Mouse (Mus musculus) spleen, embryonic (tissue): ENCODE data around the gene E330009J07Rik.

ENCODE experiments used
- CTCF ChIA-PET: fragments of 350-600 bp; sonication (Branson Sonifier 250); formaldehyde crosslinking; loops from one replicate; lab custom pipeline; 2022; lab: Charles Lee

The E330009J07Rik gene

GRCm38 (mm10) chr6:40436047-40436483 is at the start of gene E330009J07Rik:
Gene E330009J07Rik (minus strand): TSS chr6:40436135.
- CTCF ChIA-PET: interaction anchor here (0.7 kb wide), 1 partner anchor 41 kb away, joined by 10 read pairs; no protein-coding TSS in a partner anchor

- CTCF ChIA-PET: no interaction called here
Observed at GRCm38 (mm10) chr6:40482318-40482717, 46.4 kb upstream of the E330009J07Rik start.

DNA sequence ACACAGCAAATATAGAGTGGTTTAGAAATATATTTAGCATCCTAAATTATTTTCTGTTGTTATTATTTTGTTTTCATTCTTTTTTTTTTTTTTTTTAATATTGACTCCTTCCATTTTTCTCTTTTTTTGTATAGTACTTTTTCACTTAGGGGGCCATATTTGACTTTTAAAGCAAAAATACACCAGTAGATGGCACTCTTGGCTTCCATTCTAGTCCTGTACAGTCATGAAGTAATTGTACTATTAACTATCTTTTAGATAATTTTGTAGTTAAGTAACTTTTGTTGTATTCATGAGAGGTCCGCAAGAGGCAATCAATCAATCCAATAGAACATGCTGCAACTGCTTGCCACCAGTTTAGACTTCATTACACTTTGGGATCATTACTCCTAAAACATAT is 43.8 kb upstream of the E330009J07Rik start:
- CTCF ChIA-PET: no interaction called here

- CTCF ChIA-PET: no interaction called here
Observed at GRCm38 (mm10) chr6:40476132-40476531, 40.2 kb upstream of the E330009J07Rik start.

GRCm38 (mm10) chr6:40471720-40472010 is 35.7 kb upstream of the E330009J07Rik start:
- CTCF ChIA-PET: no interaction called here

GRCm38 (mm10) chr6:40470916-40471719 is 35.2 kb upstream of the E330009J07Rik start, which contains the start of gene Ssbp1:
Gene Ssbp1 (plus strand): TSS chr6:40471352.
- CTCF ChIA-PET: no interaction called here

DNA sequence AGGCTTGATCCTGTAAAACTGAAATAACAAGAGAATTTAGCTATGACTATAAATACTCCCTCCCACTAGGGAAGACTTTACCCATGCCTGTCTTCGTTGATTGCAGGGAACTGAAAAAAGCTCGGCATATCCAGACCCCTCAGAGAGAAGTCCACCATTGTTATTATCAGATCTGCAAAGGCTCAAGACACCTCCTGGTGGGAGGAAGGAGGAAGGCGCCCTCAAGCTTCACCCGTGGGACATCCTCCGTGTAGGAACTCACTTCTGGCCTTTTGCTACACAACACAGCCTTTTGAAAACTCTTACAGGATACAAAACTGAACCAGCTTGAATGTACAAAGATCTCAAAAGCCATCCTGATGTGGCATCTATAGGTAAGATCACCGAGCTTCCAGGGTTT is 29.8 kb upstream of the E330009J07Rik start:
- CTCF ChIA-PET: interaction anchor here (0.7 kb wide), 1 partner anchor 11 kb away, joined by 3 read pairs; no protein-coding TSS in a partner anchor

DNA sequence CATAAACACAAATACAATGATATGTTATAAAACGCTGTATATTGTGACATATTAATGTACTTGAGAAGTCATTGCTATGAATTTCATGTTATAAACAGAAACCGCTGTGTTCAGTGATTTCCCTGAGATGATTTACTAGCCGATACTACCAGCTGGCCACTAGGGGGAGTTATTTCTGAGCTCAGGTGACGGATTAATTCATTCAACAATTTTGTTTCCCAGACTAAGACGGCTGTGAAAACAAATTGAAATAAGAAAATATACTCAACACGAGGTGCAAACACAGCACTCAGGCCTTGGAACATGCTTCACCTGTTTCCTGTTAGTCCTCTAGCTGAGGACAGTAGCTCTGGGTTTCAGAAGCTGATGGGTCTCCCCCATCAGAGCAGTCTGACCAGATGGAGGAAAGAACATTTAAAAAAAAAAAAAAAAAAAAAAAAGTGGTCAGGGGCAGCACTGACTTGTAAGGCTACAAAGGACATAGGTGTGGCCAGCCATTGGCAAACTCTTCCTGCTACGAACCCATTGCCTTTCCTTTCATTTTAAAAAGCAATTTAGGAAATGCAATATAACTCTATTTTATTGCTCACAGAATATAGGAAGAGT is 18.6 kb upstream of the E330009J07Rik start:
- CTCF ChIA-PET: interaction anchor here (0.6 kb wide), 1 partner anchor 11 kb away, joined by 3 read pairs; no protein-coding TSS in a partner anchor

- CTCF ChIA-PET: interaction anchor here (0.6 kb wide), 1 partner anchor 25 kb away, joined by 3 read pairs; no protein-coding TSS in a partner anchor
Observed at GRCm38 (mm10) chr6:40448626-40449025, 12.7 kb upstream of the E330009J07Rik start.

DNA sequence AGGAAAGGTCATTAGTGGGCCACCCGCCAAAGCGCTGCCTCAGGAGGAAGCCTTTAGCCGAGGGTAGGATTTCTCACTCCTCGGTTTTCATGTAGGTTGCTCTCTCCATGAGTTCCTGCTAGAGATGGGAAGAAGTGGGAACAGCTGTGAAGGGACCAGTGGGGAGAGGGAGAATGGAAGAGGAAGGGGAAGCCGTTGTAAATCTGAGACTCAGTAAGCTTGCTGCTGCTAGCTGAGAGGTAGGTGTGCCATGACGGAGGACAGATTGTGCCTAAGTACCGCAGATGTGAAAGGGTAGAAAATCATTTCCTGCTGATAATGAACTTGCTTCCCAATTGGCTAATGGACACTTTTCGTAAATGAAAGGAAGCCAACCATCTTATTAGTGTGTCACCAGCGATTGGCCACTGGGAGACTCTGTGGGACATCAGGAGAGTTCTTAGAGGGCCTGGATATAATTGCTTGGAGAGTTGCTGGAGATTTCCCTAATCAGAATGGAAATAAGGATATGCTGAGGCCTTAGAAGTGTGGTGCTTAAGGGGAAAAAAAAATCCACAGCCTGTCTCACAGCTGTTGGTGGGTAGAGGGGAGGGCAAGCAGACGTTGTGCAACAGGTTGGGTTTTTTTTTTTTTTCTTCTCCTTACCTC is 7.5 kb upstream of the E330009J07Rik start:
- CTCF ChIA-PET: no interaction called here

DNA sequence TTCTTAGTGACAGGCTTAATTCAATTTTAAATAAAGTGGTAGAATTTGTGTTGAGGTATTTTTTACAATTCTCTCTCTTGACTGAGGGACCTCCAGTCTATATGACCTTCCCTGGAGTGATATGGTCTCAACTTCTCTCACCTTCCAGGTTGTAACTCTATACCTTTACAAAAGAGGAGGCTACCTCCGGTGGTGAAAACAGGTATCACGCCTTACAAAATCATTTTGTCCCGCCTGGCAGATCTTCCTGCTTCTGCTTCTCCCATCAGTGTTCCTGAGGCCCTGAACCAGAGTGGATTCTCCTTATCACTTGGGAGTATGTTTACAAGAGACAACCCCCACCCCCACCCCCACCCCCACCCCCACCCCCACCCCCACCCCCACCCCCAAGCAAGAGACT is 5.8 kb upstream of the E330009J07Rik start:
- CTCF ChIA-PET: no interaction called here

- CTCF ChIA-PET: no interaction called here
Observed at GRCm38 (mm10) chr6:40441276-40441675, 5.3 kb upstream of the E330009J07Rik start.

- CTCF ChIA-PET: interaction anchor here (2.9 kb wide), 1 partner anchor 16 kb away, joined by 8 read pairs; no protein-coding TSS in a partner anchor
Observed at GRCm38 (mm10) chr6:40439731-40440130, 3.8 kb upstream of the E330009J07Rik start.

DNA sequence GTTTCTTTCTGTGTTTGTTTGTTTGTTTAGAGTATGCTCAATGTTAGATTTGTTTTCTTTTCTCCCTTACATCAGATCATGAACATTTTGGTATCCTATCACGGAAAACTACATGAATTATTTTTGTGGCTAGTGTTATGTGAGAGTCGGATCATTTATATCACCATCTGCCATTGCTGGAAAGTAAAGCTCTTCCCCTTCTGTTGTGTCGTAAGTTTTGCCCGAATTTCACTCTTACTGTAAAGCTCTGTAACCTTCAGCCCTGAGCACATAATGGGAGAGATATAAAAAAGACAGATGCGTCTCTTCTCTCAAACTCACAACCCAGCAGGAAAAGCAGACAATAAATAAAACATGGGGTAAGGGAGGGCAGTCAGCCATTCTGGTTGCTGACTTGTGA is 3.0 kb upstream of the E330009J07Rik start, which contains the start of gene Wee2:
Wee2 (plus strand) TSS at position 153 of the 400 bp plus-strand sequence.
- CTCF ChIA-PET: interaction anchor here (2.9 kb wide), 1 partner anchor 15 kb away, joined by 8 read pairs; no protein-coding TSS in a partner anchor

- CTCF ChIA-PET: no interaction called here
Observed at GRCm38 (mm10) chr6:40435151-40436046, 536 bp downstream of the E330009J07Rik start.

DNA sequence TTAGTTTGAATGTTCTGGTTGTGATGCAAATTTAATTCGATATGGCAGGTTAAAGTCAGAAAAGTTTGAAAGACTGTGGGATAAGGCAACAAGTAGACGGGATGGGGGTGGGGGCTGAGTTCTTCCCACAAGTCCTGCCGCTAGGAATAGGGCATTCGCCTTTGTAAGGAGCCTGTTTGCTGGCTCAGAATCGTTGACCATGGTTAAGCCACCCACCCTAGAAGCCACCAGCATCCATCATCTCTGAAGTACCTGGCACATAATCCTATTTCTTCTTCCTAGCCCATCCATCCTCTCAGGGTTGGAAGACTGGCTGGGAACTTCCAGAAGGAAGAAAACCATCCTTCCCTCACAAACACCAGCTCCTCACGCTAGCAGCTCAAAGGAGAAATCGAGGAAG is 1.2 kb downstream of the E330009J07Rik start:
- CTCF ChIA-PET: no interaction called here

- CTCF ChIA-PET: no interaction called here
Observed at GRCm38 (mm10) chr6:40432346-40433275, 3.3 kb downstream of the E330009J07Rik start.

- CTCF ChIA-PET: no interaction called here
Observed at GRCm38 (mm10) chr6:40431812-40432211, 4.1 kb downstream of the E330009J07Rik start.

GRCm38 (mm10) chr6:40431356-40431755 is 4.6 kb downstream of the E330009J07Rik start:
- CTCF ChIA-PET: no interaction called here

DNA sequence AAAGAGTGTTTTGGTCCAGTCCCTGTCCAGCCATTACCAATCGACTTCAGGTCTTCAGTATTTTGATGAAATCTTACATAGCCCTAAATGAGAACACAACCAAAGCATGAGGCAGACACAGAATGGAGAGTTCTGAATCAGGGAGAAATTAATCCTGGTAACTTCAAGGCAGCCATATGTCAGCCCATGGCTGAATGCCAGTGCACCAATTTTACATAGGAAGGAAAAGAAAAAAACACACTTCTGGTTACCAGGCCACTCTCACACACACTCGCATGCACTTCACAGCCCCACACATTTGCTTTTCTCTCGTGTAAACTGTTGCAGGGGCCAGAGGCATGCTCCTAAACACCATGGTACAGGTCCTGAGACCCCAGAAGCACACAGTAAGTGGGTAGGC is 5.1 kb downstream of the E330009J07Rik start:
- CTCF ChIA-PET: no interaction called here
